25 mouse cellular contexts compared by ENCODE assay signal in genomic region chr12:109946179-109946578, GRCm38 (mm10).
DNase-seq lines count a peak whose midpoint lies in the region; ATAC-seq and TF ChIP-seq lines count a peak whose summit lies in the region.
"Had no signal": no experiment of that assay in that cellular context is flagged by ENCODE, and none has a peak within 500 bp of the region (broad histone marks: within the 10 kb centered on the region; RNA-seq: fewer than 3 reads in every experiment).

No protein-coding gene starts in this region.

- H3K4me2 ChIP-seq in forebrain, embryonic 16.5 days (ENCODE audit: low read length): no peak overlapping the region
- H3K4me2 ChIP-seq in lung, postnatal 0 days (replicated peaks; ENCODE audit: low read depth, low read length): no peak overlapping the region
- H3K4me2 ChIP-seq in intestine, embryonic 14.5 days (ENCODE audit: low read length): no peak overlapping the region
- H3K4me2 ChIP-seq in stomach, embryonic 16.5 days (ENCODE audit: low read depth, low read length): 0 out of 2 replicates have a peak overlapping the region, but pooled peaks have one; percentile 23
- H3K4me2 ChIP-seq: embryonic facial prominence, embryonic 13.5 days; forebrain, embryonic 15.5 days; liver, embryonic 13.5 days had no signal

- 87% methylated on average over 3 of the region's 3 CpGs for WGBS in forebrain, embryonic 10.5 days
- 94% methylated on average over 3 of the region's 3 CpGs for WGBS in forebrain, embryonic 16.5 days
- WGBS in lung, postnatal 0 days: 47% methylated on average over 3 of the region's 3 CpGs
- WGBS in intestine, embryonic 14.5 days: 38% methylated on average over 3 of the region's 3 CpGs
- 50% methylated on average over 3 of the region's 3 CpGs for WGBS in stomach, embryonic 16.5 days

- no peak overlapping the region for H3K9ac ChIP-seq in forebrain, embryonic 16.5 days (replicated peaks; ENCODE audit: low read depth, low read length)
- no peak overlapping the region for H3K9ac ChIP-seq in lung, postnatal 0 days (replicated peaks; ENCODE audit: low read depth)
- no peak overlapping the region for H3K9ac ChIP-seq in intestine, embryonic 14.5 days (ENCODE audit: low read length)
- H3K9ac ChIP-seq in stomach, embryonic 16.5 days (ENCODE audit: low read length): no peak overlapping the region
- H3K9ac ChIP-seq: embryonic facial prominence, embryonic 13.5 days; forebrain, embryonic 15.5 days; liver, embryonic 13.5 days had no signal

- H3K4me1 ChIP-seq in forebrain, embryonic 10.5 days: peaks cover 58% of the 10 kb centered on the region
- peaks cover 13% of the 10 kb centered on the region; the same call in 1 of the 2 replicates for H3K4me1 ChIP-seq in forebrain, embryonic 16.5 days (replicated peaks; ENCODE audit: control insufficient read depth, insufficient read depth, low read length)
- H3K4me1 ChIP-seq in lung, postnatal 0 days (ENCODE audit: insufficient read depth, low read depth, low read length): no peaks in the 10 kb centered on the region
- H3K4me1 ChIP-seq in intestine, embryonic 14.5 days (replicated peaks; ENCODE audit: control insufficient read depth, insufficient read depth, low read length): peaks cover 25% of the 10 kb centered on the region
- H3K4me1 ChIP-seq in stomach, embryonic 16.5 days (ENCODE audit: control insufficient read depth, insufficient read depth, low read length): peaks cover 7% of the 10 kb centered on the region

- H3K27me3 ChIP-seq in forebrain, embryonic 10.5 days (ENCODE audit: poor library complexity, severe bottlenecking): no peaks in the 10 kb centered on the region; the same call in 1 of the 2 replicates
- H3K27me3 ChIP-seq in forebrain, embryonic 16.5 days (replicated peaks; ENCODE audit: control insufficient read depth, insufficient read depth, low read length): no peaks in the 10 kb centered on the region
- H3K27me3 ChIP-seq in lung, postnatal 0 days (replicated peaks; ENCODE audit: insufficient read depth, low read length): no peaks in the 10 kb centered on the region
- H3K27me3 ChIP-seq in intestine, embryonic 14.5 days (replicated peaks; ENCODE audit: control insufficient read depth, insufficient read depth, low read length): no peaks in the 10 kb centered on the region
- no peaks in the 10 kb centered on the region for H3K27me3 ChIP-seq in stomach, embryonic 16.5 days (ENCODE audit: control insufficient read depth, insufficient read depth, low read length)
- H3K27me3 ChIP-seq: forebrain, embryonic 15.5 days; liver, embryonic 13.5 days had no signal

- no peak for ATAC-seq in forebrain, embryonic 16.5 days
- peak; percentile 37; the same call in 1 of the 2 replicates for ATAC-seq in lung, postnatal 0 days
- no peak for ATAC-seq in intestine, embryonic 14.5 days (replicated peaks; ENCODE audit: low FRiP score, low TSS enrichment, low read depth)
- peak; percentile 61 for ATAC-seq in stomach, embryonic 16.5 days (ENCODE audit: insufficient read depth, low FRiP score)
- ATAC-seq: forebrain, embryonic 15.5 days; hindbrain, embryonic 16.5 days had no signal

- H3K9me3 ChIP-seq in forebrain, embryonic 10.5 days: peaks cover 8% of the 10 kb centered on the region; the same call in 1 of the 2 replicates
- peaks cover 7% of the 10 kb centered on the region; the same call in 1 of the 2 replicates for H3K9me3 ChIP-seq in forebrain, embryonic 16.5 days (ENCODE audit: control insufficient read depth, low read length)
- H3K9me3 ChIP-seq in lung, postnatal 0 days (ENCODE audit: low read length): no peaks in the 10 kb centered on the region
- 0 out of 2 replicates have a peak, but pooled peaks cover 3% of the 10 kb centered on the region for H3K9me3 ChIP-seq in intestine, embryonic 14.5 days (ENCODE audit: control insufficient read depth, low read length)
- H3K9me3 ChIP-seq in stomach, embryonic 16.5 days (replicated peaks; ENCODE audit: control insufficient read depth, low read length): 0 out of 2 replicates have a peak, but pooled peaks cover 4% of the 10 kb centered on the region
- H3K9me3 ChIP-seq: embryonic facial prominence, embryonic 13.5 days; forebrain, embryonic 15.5 days; heart, embryonic 10.5 days; liver, embryonic 13.5 days had no signal

- no peak overlapping the region for H3K4me3 ChIP-seq in forebrain, embryonic 10.5 days
- H3K4me3 ChIP-seq in forebrain, embryonic 16.5 days (replicated peaks; ENCODE audit: low read length): no peak overlapping the region
- no peak overlapping the region for H3K4me3 ChIP-seq in lung, postnatal 0 days (ENCODE audit: low read depth, low read length)
- no peak overlapping the region for H3K4me3 ChIP-seq in intestine, embryonic 14.5 days (ENCODE audit: low read depth, low read length)
- H3K4me3 ChIP-seq in stomach, embryonic 16.5 days (replicated peaks; ENCODE audit: low read length): no peak overlapping the region
- H3K4me3 ChIP-seq: embryonic facial prominence, embryonic 13.5 days; erythroblast, embryonic 14.5 days; forebrain, embryonic 15.5 days; heart, embryonic 10.5 days; left cerebral cortex, adult 2 months; liver, embryonic 13.5 days had no signal

- no peak for DNase-seq in forebrain, embryonic 10.5 days (ENCODE audit: extremely low spot score, low spot score)
- peak; percentile 28 for DNase-seq in lung, postnatal 0 days (ENCODE audit: low spot score)
- DNase-seq in lung, postnatal 14 days: no peak
- DNase-seq in intestine, embryonic 14.5 days (ENCODE audit: low spot score): no peak
- DNase-seq in retina, postnatal 1 day: no peak
- DNase-seq in thymus, postnatal 14 days: no peak
- DNase-seq: cerebellum, adult 11 months; cerebellum, postnatal 14 days; gastrocnemius, postnatal 10 days; kidney, adult 8-10 months; kidney, postnatal 10 days; liver, embryonic 13.5 days; right cerebral cortex, postnatal 14 days; spleen, adult 18-20 months; thymus, adult 18-20 months; thymus, postnatal 4 days had no signal

- TF ChIP-seq CTCF in lung, postnatal 0 days (IDR thresholded peaks at IDR 0.05): no peak

- H3K27ac ChIP-seq in forebrain, embryonic 10.5 days: peak overlapping the region; percentile 93
- H3K27ac ChIP-seq in forebrain, embryonic 16.5 days (ENCODE audit: low read length): no peak overlapping the region
- no peak overlapping the region for H3K27ac ChIP-seq in lung, postnatal 0 days (ENCODE audit: low read length)
- peak overlapping the region; percentile 76 for H3K27ac ChIP-seq in intestine, embryonic 14.5 days (ENCODE audit: low read depth)
- peak overlapping the region; percentile 88 for H3K27ac ChIP-seq in stomach, embryonic 16.5 days (ENCODE audit: low read length)
- H3K27ac ChIP-seq: embryonic facial prominence, embryonic 13.5 days; forebrain, embryonic 15.5 days; heart, embryonic 10.5 days; left cerebral cortex, adult 2 months; liver, embryonic 13.5 days; macrophage had no signal

- TF ChIP-seq EP300 in lung, postnatal 0 days (IDR thresholded peaks at IDR 0.05): no peak

- no peaks in the 10 kb centered on the region for H3K36me3 ChIP-seq in forebrain, embryonic 10.5 days (replicated peaks)
- H3K36me3 ChIP-seq in forebrain, embryonic 16.5 days (ENCODE audit: control insufficient read depth, insufficient read depth): no peaks in the 10 kb centered on the region
- H3K36me3 ChIP-seq in lung, postnatal 0 days (ENCODE audit: insufficient read depth, low read length): no peaks in the 10 kb centered on the region
- no peaks in the 10 kb centered on the region for H3K36me3 ChIP-seq in intestine, embryonic 14.5 days (ENCODE audit: control insufficient read depth, insufficient read depth, low read length)
- H3K36me3 ChIP-seq in stomach, embryonic 16.5 days (ENCODE audit: control insufficient read depth, insufficient read depth, low read length): no peaks in the 10 kb centered on the region
- H3K36me3 ChIP-seq: embryonic facial prominence, embryonic 13.5 days; forebrain, embryonic 15.5 days; heart, embryonic 10.5 days; liver, embryonic 13.5 days had no signal

Comparison
In these comparisons a context has a peak if more than half of its experiments do, and no peak if none do; other contexts are left out.
1. H3K27ac ChIP-seq: peak in forebrain, embryonic 10.5 days (single experiment), intestine, embryonic 14.5 days (single experiment) and stomach, embryonic 16.5 days (single experiment); none in forebrain, embryonic 16.5 days (single experiment) and lung, postnatal 0 days (single experiment).
2. ATAC-seq: peak in lung, postnatal 0 days (single experiment) and stomach, embryonic 16.5 days (single experiment); none in forebrain, embryonic 16.5 days (single experiment) and intestine, embryonic 14.5 days (single experiment).